ENCODE assay signal across 12 mouse cellular contexts in the genomic region with DNA sequence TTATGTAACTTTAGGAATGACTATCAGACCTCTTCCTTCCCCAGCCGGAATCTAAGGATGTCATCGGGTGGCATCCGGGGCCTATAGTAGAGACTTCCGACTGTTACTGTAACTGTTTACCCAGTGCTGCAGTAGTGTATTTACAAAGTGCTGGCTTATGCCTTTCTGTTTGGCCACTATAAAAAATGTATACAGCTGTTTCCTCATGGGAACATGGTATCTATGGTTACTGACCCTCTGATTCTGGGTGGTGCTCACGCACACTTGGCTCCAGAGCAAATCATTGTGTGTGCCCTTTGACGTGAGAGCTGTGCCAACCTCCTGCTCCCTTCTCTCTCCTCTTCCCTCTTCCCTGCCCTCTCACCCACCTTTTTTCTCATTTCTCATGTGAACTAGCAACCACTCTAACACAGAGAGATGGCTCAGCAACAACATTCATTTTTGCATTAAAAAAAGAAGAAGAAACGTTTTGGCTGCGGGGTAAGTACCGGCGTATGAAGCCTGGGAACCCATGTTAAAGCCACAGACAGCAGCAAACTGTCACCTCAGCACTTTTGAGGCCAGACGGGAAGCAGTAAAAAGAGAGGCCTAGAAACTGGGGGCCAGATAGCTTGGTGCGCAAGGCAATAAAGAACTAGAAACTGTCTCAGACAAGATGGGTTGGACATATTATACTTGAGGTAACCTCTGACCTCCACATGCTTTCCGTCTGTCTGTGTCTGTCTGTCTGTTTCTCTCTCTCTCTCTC.
A peak's percentile ranks its signal among the peaks of the same experiment; 100 is the strongest.
DNase-seq lines count a peak whose midpoint lies in the region; ATAC-seq lines count a peak whose summit lies in the region.
"Had no signal": no experiment of that assay in that cellular context is flagged by ENCODE, and none has a peak within 500 bp of the region (broad histone marks: within the 10 kb centered on the region; RNA-seq: fewer than 3 reads in every experiment).

No protein-coding gene starts in this region.

- no peaks in the 10 kb centered on the region for H3K36me3 ChIP-seq in kidney, embryonic 16.5 days (ENCODE audit: insufficient read depth, low read length)
- H3K36me3 ChIP-seq: neural tube, embryonic 12.5 days had no signal

- peak; percentile 19 for DNase-seq in kidney, adult 9 months
- DNase-seq in CD4-positive helper T cell, adult 2 months (ENCODE audit: low read depth, low spot score): peak; percentile 16
- peak; percentile 80 for DNase-seq in adipocyte (ENCODE audit: low spot score)
- peak; percentile 51 for DNase-seq in lung, postnatal 36 days
- DNase-seq in gastrocnemius, adult 18-20 months (ENCODE audit: low spot score): no peak
- DNase-seq in left cerebral cortex, postnatal 36 days (ENCODE audit: low spot score in 2 of 2): no peak
- DNase-seq in frontal cortex, postnatal 25 days (ENCODE audit: low spot score in 2 of 2): no peak
- DNase-seq: cerebellum, adult 9-11 months; gastrocnemius, adult 2 months had no signal

- H3K9me3 ChIP-seq in kidney, embryonic 16.5 days (ENCODE audit: low read length): no peaks in the 10 kb centered on the region
- H3K9me3 ChIP-seq: neural tube, embryonic 12.5 days had no signal

- 63% methylated on average over 13 of the region's 13 CpGs for WGBS in kidney, embryonic 16.5 days

- no peak overlapping the region for H3K4me2 ChIP-seq in kidney, embryonic 16.5 days (replicated peaks; ENCODE audit: low read depth, low read length)
- H3K4me2 ChIP-seq: neural tube, embryonic 12.5 days had no signal

- intact Hi-C loops in left cerebral cortex, postnatal 36 days (cut with DNase I): no loop called here

- ATAC-seq in kidney, embryonic 16.5 days (ENCODE audit: low FRiP score, low TSS enrichment): no peak
- ATAC-seq: Patski had no signal

- H3K4me1 ChIP-seq in kidney, embryonic 16.5 days (ENCODE audit: insufficient read depth, low read length): no peaks in the 10 kb centered on the region; the same call in 1 of the 2 replicates
- H3K4me1 ChIP-seq: neural tube, embryonic 12.5 days had no signal

- H3K9ac ChIP-seq in kidney, embryonic 16.5 days (replicated peaks; ENCODE audit: low read length): no peak overlapping the region
- H3K9ac ChIP-seq: neural tube, embryonic 12.5 days had no signal

- no peaks in the 10 kb centered on the region for H3K27me3 ChIP-seq in kidney, embryonic 16.5 days (ENCODE audit: insufficient read depth, low read length)
- H3K27me3 ChIP-seq: neural tube, embryonic 12.5 days; Patski had no signal

- no peak overlapping the region for H3K4me3 ChIP-seq in kidney, embryonic 16.5 days (ENCODE audit: low read length)
- H3K4me3 ChIP-seq: gastrocnemius, adult 2 months; neural tube, embryonic 12.5 days had no signal

- H3K27ac ChIP-seq in kidney, embryonic 16.5 days (ENCODE audit: low read length): no peak overlapping the region
- H3K27ac ChIP-seq: gastrocnemius, adult 2 months; neural tube, embryonic 12.5 days had no signal

Comparison
In these comparisons a context has a peak if more than half of its experiments do, and no peak if none do; other contexts are left out.
1. DNase-seq: peak in kidney, adult 9 months (single experiment), CD4-positive helper T cell, adult 2 months (single experiment), adipocyte (single experiment) and lung, postnatal 36 days (single experiment); none in gastrocnemius, adult 18-20 months (single experiment), left cerebral cortex, postnatal 36 days (0 of 2) and frontal cortex, postnatal 25 days (0 of 2).